Mouse (Mus musculus): ENCODE data around the gene Tmprss11f. TPM values are rescaled to one million over a fixed set of nuclear protein-coding genes. Genes with fewer than 3 reads are reported as not detected.
"Not testable (repeated sequence)": the region's sequence is repeated elsewhere in the genome, so short reads cannot be mapped to it uniquely, and the experiment has no call there.

Tmprss11f gene
- polyA plus RNA-seq (2017; shearing (Covaris generic)): not detected

DNA sequence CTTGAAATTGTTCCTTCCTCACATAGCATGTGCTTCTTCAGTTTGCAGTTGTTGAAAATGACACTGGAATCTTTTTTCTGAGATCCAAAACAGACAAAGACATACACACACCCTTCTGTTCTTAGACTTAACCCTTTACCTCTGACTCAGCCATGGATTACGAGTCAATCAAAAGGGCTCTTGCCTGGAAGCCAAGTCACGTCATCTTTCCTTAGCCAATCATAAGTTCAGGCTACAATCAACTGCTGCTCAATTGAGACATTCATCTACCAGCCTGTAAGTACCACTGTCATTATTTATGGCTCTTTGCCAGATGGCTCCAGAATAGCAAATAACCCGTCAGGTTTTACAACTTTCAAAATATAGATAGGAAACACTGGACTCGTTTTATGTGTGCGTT is at the start of gene Tmprss11f:
Gene Tmprss11f (minus strand): TSS at position 101 of the 400 bp plus-strand sequence.
- no peak for ATAC-seq

DNA sequence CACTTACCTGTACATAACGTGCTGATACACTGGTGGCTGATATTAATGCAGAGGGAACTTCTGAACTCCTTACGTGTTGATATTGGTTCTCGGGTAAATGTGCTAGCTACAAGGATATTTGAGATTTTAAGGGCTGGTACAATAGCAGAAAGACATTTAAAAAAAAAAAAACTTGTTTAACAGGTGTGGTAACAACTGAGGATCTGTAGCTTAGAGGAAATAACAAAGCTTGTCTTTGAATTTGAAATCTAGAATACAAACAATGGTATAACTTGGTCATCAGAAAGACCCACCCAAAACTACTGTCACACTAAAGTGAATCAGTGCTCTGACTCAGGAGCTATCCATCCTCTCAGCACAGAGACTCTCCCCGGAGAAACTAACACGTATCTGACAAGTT is 44.0 kb upstream of the Tmprss11f start, which contains the start of gene Tmprss11b:
Gene Tmprss11b (minus strand): TSS at position 101 of the 400 bp plus-strand sequence.
- ATAC-seq: no peak

DNA sequence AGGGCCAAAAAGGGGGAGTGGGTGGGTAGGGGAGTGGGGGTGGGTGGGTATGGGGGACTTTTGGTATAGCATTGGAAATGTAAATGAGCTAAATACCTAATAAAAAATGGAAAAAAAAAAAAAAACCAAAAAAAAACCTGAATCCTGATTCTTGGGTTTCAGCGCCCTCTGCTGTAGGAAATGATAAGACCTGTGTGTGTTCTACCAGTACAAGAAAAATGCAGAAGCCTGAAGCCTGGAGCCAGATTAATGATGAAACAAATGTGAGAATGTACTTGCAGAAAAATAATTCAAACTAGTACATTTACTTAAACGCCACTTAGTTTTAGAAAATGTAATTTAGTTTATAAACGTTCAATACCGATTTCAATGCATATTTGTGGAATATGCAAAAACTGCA is 17.0 kb upstream of the Tmprss11f start:
- ATAC-seq: not testable (repeated sequence)

DNA sequence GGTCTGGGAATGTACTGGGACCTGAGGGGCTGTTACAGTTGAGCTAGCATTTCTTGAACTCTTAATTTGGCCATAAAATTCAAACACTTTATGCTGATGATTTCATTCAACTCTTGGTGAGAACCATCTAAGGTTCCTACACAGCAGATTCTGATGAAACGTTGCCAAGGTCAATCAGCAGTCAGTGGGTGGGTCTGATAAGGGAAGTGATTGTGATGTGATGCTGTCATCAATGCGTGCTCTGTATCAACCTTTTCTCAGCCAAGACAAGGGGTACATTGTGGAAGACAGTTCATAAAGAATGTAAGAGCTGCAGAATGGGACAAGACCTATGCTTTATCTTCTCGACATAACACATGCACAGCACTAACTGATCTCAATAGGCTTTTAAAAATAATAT is 8.6 kb upstream of the Tmprss11f start:
- no peak for ATAC-seq

DNA sequence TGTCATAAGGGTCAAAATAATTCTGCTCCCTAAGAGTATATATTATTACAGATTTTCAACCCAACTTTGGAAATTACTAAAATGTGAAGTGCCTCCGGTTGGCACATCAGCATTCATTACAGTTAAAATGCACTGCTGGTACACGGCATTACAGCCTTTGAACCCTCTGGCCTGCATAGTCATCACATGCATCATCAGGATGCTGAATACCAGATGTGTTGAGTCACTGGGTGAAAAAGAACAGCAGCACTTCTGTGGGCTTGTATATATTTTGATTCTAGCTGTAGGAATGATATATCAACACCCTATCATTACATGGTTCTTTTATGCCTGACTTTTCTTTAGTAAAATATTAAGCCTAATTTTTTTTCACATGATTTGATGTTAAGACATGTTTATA is 1.5 kb downstream of the Tmprss11f start:
- ATAC-seq: no peak

DNA sequence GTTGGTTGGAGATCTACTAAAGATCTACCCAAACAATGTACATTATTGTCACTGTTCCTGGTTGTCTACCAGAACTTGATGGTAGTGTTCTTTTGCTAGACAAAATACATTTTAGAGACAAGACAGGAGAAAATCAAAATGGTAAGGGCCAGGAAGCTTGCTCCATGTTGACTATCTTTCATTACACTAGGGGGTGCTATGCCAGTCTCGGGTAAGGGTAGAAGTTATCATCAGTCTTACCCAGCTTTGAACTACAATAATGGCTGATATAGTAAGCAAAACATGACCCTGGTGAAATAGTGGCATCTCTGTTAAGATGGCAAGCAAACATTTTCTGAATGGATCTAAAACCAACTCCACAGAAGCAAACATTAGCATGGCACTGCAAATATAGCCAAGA is 10.4 kb downstream of the Tmprss11f start:
- ATAC-seq: no peak

DNA sequence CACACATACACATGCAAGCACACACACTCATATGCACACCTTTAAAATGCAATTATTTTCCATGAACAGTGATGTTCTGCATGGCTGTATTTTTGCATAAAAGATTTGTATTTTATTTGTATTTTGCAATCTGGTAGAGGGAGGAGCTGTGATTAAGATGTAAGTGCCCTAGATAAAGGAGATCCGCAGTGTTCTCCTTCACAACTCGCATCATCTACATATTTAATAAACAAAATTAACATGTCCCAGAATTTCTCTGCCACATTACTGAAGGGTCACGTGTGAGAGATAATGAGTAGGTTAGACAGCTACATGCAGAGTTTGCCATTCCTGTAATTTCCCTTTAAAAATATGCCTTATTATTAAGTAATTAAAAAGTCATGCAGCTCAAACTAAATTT is 46.3 kb downstream of the Tmprss11f start:
- no peak for ATAC-seq

DNA sequence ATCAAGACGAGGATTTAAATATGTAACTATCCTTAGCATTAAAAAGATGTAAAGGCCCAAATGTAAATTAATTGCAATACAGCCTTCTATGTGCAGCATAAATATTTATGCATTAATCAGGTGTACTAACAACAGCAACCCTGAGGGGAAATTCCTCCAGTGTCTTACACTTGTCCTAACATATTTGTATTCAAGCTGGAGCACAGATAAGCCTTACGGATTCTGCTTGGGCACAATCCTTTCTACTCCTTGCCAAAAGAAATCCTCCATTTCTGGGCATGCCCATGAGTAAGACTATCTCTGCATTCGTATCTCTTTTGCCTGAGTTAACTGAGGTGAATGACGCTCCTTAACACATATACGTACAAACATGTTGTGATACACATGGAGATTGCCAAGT is 49.6 kb downstream of the Tmprss11f start:
- no peak for ATAC-seq

DNA sequence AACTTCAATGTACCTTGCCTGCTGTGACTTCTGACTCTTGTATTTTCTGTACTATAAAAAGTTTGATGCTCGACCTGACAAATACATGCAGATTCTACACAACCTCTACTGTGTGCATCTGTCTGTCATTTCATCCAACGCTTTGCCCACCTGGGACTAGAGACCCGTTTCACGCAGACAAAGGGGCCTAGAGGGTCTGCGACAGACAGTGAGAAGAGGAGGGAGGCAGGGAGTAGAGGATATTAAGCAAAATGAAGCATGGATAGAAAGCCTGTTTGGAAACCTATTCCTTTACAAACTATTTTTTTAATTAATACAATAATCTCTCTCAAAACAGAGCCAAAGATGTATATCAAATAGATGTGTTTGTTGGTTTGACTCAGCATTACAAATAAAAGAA is 50.2 kb downstream of the Tmprss11f start:
- no peak for ATAC-seq

DNA sequence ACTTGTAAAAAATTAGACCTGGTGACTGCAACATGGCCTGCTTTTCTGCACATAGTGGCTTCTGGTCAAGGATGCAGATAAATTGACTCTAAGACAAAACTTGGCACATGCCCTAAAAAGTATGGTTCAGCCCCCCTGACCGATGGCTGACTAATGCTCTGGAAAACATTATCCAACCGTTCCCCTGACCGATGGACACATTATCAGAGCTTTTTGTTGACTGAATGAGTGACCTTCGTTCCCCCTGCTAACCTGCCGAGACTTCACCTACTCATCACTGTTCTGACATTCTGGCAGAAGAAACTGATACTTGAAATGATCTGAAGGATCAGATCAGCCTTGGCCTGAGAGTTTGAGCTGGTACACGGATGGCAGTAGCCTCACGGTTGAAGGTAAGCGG is 53.5 kb downstream of the Tmprss11f start:
- not testable (repeated sequence) for ATAC-seq

DNA sequence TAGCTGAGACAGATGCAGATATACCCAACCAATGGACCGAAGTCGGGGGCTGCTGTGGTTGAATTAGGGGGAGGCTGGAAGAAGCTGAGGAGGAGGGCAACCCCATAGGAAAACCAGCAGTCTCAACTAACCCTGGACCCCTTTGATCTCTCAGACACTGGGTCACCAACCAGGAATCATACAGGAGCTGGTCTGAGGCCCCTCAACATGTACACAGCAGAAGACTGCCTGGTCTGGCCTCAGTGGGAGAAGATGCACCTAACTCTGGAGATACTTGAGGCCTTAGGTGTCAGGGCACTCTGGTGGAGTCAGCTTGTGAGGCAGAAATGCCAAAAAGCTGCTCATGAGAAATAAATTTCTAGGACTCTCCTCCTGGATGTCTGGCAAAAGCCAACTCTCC is 85.5 kb downstream of the Tmprss11f start:
- ATAC-seq: no peak

DNA sequence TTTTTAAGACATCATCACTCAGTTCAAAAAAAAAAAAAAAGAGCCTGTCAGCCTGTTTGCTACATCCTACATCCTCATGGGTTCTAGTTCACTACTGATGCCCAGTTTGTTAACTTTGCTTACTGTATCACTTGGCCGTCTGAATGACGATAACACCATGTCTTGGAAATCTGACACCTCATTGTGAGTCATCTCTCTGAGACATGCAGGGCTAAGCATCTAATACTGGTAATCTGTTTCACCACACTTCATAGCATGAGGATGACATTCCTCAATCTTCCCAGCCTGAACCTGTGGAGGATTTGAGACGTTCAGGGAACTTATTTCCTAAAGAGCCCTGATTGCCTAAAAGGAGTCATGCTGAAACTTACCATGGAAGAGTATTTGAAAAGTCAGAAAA is 91.6 kb downstream of the Tmprss11f start:
- ATAC-seq: no peak

DNA sequence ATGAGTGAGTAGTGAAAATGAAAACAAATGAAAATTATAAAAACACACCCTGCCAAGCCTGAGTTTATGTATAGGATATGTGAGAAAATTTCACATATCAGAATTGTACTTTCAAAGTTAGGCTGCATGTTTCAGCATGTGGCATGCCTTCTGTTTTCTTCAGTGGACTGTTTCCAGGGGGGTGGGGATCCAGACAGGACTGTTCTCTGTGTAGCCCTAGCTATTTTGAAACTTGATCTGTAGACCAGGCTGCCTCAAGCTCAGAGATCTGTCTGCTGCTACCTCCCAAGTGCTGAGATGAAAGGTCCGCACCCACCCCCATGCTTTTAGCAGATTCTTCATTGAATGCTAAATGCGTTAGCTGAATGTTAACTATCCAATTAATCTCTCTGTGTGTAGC is 103.5 kb downstream of the Tmprss11f start:
- no peak for ATAC-seq

DNA sequence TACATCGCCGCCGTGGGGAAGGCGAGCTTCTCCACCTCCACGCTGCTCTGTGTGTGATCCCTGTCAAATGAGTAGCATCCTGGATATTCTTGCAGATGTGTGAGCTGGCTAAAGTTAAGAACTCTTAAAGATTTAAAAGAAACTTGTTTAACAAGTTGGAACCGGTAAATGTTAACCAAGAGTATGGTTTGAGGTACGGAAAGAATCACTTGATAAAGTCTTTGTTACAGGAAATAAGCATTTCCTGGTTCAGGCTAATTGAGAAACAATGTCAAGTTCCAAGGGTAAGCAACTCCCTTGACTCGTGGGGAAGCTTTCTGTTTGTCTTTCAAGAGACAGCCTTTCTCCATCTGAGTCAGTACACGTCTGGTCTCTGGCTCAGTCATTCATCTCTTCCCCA is 113.7 kb downstream of the Tmprss11f start, which contains the start of gene Tmprss11g:
Gene Tmprss11g (minus strand): TSS at position 101 of the 400 bp plus-strand sequence.
- ATAC-seq: no peak

DNA sequence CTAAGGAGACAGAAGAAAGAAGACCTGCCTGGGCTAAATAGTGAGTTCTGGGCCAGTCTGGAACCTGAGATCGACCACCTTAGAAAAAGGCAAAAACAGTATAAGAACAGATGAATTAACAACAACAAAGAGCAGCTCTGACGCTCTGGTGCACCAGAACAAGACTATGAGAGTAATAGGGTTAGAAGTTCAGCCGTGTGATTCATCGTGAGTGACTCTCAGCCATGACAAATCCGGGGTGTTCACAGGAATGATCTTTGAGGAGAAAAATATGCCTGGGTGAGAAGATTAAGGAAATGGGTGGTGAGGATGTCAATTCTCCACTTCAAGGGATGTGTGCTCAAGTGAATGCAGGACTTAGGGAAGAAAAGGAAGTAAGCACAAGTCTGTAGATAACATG is 120.7 kb downstream of the Tmprss11f start:
- no peak for ATAC-seq

DNA sequence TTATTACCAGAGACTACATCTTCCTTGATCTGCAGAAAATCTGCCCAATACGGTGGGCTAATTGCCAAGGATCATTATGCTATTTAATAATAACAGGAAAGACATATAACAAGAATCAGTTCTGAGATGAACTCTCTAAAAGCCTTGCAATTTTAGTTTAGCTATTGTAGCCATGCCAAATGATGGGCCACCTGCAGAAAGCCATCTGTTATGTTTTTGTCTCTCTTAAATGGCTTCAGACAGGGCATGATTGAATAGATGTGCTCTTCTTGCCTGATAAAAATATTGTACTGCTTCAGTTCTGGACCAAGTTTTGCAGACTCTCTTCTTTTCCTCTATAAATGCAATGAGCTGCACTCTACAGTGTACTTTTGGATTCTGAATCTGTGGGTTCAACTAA is 138.8 kb downstream of the Tmprss11f start:
- no peak for ATAC-seq

DNA sequence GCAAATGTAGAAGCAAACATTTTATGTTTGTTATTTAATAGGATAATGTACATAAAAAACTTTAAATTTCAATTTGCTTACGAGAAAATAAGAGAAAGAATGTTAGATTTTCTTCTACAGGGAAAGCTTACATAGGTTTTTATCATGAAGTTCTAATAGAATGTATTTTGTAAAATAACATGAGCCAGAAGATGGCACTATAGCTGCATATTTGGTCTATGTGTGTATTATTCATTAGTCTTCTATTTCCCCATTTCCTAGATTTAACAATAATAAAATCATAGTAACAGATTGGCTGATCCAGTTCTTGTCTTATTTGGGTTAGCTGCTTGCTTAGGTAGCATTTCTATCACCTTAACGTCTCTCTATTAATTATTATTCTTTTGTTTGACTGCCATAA is 149.7 kb downstream of the Tmprss11f start:
- ATAC-seq: no peak

DNA sequence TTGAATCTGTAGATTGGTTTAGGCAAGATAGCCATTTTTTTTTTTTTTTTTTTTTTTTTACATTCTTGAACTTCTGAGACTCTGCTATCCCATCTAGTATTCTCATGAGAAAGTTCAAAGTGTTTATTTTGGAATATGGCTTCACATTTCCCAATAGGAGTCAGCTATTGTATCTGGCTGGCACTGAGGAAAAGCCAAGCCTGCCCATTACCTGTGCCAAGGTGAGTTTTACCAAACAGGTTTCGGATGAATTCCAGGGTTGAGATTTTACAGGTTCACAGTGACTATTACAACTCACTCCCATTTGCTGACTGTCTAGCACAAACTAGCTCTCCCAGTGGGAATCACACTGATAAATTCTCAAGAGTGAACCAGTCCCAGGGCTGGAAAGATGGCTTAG is 150.2 kb downstream of the Tmprss11f start:
- no peak for ATAC-seq

DNA sequence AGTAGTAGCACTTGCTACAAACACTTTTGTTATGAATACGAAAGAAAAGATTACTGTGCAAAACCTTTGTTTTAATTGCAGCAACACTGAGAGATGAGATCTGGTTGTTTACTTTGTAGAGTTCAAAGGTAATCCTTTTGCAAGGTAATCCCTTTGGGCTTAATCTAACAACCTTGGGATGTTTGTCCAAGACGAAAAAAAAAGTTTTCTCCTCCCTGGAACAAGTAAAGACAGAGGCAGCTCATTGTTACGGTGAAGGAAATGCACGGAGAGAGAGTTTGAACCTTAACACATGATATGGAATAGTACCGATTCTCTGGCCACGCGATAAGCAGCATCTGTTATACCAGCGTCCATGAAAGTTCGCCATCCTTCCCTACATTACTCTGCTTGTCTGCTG is 158.4 kb downstream of the Tmprss11f start:
- no peak for ATAC-seq

Other genes with a start within 250 kb of the Tmprss11f start
- under 1 TPM in 1 of 2 experiments, not detected in 1; 0.44 TPM for gene Tmprss11a, start 163.4 kb downstream of the Tmprss11f start, polyA plus RNA-seq (2017; shearing (Covaris generic))
- gene Tmprss11g, start 113.8 kb downstream of the Tmprss11f start, polyA plus RNA-seq (2017; shearing (Covaris generic)): not detected
- gene Tmprss11b, start 43.9 kb upstream of the Tmprss11f start, polyA plus RNA-seq (2017; shearing (Covaris generic)): not detected
- gene Tmprss11e, start 113.4 kb upstream of the Tmprss11f start, polyA plus RNA-seq (2017; shearing (Covaris generic)): under 1 TPM; 0.09 to 0.13 TPM
- 10 to 100 TPM; 53.2 to 63.2 TPM for gene Ythdc1, start 171.8 kb upstream of the Tmprss11f start, polyA plus RNA-seq (2017; shearing (Covaris generic))